Mouse (Mus musculus) testis, postnatal 14 days (tissue): Measurements from ENCODE around the gene Taf5.

ENCODE experiments used
- DNase-seq: peaks from one replicate; pipeline ENCODE4 v3.0.0; 2021; ENCODE audit warnings: low spot score

Gene Taf5

DNA sequence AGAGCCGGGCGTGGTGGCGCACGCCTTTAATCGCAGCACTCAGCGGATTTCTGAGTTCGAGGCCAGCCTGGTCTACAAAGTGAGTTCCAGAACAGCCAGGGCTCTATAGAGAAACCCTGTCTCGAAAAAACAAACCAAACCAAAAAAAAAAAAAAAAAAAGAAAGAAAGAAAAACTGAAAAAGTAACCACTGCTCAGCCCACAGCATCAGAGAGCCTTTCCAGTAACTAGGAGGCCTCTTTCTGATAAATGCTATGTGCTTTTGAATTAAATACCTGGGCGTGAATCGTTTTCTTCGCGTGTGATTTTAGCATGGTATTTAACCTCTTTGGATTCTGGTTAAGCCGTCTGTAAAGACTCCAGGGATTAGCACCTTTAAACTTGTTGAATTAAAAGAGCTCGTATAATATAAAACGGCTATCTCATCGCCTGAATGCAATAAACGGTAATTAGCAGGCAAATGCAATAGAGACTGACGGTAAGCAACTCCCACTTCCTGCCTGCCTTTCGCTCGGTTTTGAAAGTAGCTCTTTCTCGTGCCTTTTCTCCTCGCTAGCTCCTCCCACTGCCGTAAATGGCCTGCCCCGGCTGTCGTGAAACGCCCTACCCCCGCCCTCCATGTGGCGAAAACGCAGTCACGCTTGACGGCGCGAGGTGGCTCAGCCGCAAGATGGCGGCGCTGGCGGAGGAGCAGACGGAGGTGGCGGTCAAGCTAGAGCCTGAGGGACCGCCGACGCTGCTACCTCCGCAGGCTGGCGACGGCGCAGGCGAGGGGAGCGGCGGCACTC is at the start of gene Taf5:
Taf5 (plus strand) TSS at position 651 of the 787 bp plus-strand sequence.
- DNase-seq = peak; percentile 98

- DNase-seq = no peak
Measured at GRCm38 (mm10) chr19:47017831-47018230, 49.7 kb upstream of the Taf5 start.

GRCm38 (mm10) chr19:47018330-47018729 is 49.2 kb upstream of the Taf5 start:
- no peak for DNase-seq

DNA sequence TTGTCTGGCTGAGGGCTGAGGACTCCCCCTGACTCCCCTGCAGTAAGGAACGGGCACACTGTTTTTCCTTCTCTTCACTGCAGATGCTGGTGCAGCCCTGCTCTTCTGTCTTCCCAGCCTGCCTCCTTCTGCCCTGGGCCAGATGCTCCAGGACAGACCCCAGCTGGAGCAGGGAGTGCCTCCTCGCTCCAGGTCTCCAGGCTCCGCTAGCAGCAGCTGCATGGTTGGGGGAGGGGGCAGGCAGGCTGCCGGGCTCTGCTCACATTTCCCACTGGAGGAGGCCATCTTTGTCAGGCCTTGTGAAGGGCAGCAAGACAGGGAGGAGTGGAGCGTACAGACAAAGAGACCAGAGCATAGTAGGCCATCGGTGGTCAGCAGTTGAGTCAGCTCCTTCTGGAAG is 48.2 kb upstream of the Taf5 start:
- DNase-seq = peak; percentile 34

DNA sequence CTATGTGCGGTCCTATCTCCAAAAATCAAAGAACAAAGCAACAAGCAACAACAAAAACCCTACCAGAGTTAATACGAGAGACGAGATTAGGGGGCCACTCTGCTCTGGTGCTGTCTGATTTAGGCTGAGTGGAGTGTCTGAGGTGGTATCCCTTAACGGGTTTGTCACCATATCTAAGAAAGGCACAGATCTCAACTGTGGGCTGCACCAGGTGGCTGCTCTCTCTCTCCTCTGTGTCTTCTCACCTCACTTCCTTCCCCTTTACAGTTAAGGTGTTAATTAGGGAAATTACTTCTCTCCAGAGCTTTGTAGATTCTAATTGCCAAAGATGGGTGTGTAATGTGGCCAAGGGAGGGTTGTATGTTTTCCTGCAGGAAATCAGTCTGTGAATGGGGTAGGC is 44.8 kb upstream of the Taf5 start:
- DNase-seq = no peak

DNA sequence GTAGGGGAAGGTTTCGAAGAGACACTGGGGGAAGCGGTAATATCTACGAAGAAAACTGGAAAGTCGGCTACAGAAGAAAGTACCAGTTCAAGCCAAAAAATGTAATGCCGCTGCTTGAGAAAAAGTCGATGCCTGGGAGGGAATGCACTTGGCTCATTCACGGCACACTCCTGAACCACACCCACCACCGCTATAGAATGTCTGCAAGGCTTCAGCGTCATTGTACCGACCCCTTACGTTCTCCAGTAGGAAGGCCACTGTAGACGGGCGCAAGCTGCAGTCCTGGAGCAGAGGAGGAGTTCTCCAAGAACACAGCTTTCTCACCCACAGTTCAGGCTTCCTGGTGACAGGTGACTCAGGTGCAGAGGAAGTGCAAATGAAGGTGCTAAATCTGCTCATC is 44.0 kb upstream of the Taf5 start:
- DNase-seq = no peak

DNA sequence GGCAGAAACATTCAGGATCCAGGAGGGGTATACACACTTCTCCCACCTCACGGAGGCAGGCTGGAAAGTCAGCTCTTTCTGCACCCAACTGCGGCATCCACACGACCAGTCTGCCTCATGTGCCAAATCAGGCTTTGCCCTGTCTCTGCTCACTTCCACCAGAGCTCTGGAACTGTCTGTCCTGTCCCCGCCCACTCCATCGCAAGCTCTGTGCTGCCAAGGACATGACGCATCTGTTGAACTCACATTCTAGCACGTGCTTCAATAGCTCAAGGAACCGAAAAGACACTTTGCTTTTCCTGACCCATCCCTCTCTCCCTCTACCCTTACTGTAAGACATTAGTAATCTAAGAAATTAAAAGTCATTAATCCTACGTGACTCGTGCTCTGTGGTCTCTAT is 42.6 kb upstream of the Taf5 start:
- DNase-seq = no peak

- DNase-seq = no peak
Measured at GRCm38 (mm10) chr19:47026513-47026912, 41.0 kb upstream of the Taf5 start.

DNA sequence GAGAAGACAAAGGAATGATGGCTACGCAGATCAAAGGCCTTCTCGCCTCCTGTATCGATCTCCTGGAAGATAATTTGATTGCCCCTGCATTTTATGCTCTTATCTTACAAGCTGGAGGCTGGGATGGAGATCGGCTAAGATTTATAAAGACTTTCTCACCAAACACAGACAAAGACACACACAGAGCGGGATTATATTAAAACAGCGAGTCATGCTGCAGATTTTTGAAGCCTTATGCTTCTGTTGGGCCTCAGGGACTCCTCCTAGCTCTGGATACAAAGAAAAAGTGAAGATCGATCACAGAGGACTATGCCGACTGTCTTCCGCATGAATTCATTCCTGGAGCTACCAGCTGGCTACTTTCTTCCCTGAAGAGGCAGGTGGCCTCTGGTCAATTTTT is 37.8 kb upstream of the Taf5 start:
- no peak for DNase-seq

DNA sequence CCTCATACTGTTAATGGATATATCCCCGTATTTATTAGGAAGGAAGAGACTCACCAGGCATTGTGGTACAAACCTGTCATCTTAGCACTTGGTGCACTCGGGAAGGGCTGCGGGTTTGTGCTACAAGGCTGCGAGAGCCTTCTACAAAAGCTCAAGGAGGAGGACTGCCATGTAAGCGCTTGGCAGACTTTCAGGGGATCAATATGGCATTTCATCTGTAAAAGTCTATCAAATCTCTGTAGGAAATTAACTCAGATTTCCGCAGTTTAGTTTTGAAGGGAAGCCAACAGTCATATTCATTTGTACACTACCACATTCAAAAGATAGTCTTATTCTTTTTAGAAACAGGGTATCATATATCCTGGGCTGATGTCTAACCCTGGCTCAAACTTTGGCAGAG is 35.8 kb upstream of the Taf5 start:
- DNase-seq = no peak

GRCm38 (mm10) chr19:47034916-47035315 is 32.6 kb upstream of the Taf5 start:
- DNase-seq = no peak

DNA sequence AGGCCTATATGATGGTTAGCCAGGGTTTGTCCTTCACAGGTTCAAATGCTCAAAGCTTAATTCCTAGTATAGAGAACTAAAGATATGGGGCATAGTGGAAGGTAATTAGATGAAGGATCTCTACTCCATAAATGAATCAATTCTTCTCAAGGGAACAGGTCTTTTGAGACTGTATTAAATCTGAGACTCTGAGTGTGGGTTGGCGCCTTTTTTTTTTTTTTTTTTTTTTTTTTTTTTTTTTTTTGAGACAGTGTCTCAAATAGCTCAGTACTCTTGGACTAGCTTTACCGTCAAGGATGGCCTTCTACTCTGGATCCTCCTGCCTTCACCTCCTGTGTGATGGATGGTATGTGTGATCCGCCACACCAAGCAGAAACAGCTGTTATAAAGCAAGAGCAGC is 30.9 kb upstream of the Taf5 start:
- no peak for DNase-seq

- DNase-seq = no peak
Measured at GRCm38 (mm10) chr19:47040720-47041473, 26.6 kb upstream of the Taf5 start.

- no peak for DNase-seq
Measured at GRCm38 (mm10) chr19:47043608-47044007, 23.9 kb upstream of the Taf5 start.

DNA sequence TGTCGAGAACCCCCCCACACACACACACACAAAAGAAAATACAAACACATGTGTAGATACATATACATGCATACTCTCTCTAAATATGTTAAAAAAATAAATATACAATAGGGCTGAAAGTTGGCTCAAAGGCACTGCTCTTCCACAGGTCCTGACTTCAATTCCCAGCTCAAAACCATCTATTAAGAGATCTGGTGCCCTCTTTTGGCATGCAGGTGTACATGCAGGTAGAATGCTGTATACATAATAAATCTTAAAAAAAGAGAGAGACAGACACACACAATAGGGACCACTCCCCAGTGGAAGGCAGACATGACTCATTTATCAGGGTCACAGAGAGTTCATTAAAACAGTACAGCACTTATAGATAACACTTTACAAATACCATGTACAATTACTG is 21.2 kb upstream of the Taf5 start:
- no peak for DNase-seq

GRCm38 (mm10) chr19:47047236-47047833 is 20.2 kb upstream of the Taf5 start:
- no peak for DNase-seq

DNA sequence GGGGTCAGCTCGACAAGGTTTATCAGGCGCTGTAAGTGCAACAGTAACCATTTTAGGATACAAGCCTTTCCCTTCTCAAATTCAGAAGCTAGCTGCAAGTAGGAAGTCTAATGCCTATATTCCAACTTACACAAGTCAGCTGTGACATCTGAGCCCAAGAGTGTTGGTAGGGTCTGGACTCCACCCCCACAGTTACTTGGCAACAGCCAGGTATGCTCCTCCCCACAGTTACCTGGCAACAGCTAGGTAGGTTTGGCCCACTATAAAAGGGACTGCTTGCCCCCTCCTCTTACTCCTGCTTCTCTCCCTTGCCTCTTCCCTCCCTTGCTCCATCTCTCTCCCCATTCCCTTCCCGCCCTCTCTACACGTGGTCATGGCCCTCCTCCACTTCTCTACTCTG is 18.5 kb upstream of the Taf5 start:
- no peak for DNase-seq

- DNase-seq = peak; percentile 76
Measured at GRCm38 (mm10) chr19:47049840-47050239, 17.7 kb upstream of the Taf5 start.

DNA sequence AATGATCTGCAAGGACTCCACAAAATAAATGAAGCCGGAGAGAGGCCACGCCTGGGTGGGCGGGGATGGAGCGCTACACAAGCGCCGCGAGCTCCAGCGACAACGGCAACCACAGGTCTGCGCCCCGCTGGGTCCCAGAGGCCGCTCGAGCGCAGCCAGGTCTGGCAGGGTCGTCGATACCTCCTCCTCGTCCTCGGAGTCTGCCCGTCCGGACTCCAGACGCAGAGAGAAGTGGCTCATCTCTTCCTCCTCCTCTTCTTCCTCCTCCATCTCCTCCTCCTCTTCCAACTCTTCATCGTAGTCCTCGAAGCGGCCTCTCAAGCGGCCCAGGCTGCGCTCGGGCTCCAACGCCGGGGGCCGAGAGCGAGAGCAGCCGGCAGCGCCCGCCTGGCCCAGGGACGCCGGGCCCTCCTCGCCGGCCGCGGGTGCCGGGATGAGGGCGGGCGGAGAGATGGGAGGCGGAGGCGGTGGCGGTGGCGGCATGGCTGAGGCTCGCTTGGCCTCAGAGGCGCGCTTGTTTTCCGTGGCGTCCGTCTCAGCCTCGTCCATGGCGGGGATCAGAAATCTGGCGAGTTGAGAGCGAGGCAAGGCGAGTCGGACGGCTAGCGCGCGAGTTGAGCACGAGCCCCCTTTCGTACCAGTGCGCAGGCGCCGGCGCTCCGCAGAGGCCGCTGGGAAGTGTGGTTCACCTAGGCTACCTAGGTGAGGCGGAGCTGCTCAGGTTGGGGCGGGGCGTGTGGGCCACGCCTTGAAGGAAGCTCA is 17.1 kb upstream of the Taf5 start, which contains the start of gene Pcgf6:
Pcgf6 (minus strand) TSS at position 636 of the 762 bp plus-strand sequence.
- DNase-seq = peak; percentile 89

DNA sequence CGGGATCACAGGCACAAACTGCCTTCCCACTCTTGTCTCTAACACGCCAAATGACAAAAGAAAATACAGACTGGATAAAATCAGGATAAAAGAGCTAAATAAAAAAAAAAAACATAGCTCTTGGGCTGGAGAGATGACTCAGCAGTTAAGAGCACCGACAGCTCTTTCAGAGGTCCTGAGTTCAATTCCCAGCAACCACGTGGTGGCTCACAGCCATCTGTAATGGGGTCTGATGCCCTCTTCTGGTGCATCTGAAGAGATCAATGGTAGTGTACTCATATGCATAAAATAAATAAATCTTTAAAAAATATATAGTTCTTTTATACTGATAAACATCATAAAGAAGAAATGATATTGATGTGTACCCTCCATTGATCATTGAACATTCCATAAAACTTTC is 14.6 kb upstream of the Taf5 start:
- no peak for DNase-seq

- DNase-seq = no peak
Measured at GRCm38 (mm10) chr19:47053471-47053870, 14.1 kb upstream of the Taf5 start.

DNA sequence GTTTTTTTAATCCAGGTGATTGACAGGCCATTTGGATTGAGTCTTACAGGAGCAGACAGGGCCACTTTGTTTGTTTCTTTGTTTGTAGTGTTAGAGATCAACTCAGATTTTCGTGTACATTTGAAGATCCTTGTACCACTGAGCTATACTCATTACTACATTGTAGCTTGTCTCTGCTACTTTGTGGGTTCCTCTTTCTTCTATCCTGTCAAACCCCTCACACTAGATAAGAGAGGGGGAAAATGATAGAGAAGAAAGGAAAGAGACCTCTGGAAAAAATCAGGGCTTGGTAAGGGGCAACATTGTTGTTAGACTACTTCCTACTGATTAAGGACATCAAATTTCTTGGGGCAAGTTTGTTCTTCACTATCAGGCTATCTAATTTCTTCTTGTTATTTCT is 9.9 kb upstream of the Taf5 start:
- DNase-seq = no peak
